Mouse (Mus musculus) myocyte (in vitro differentiated cells): Measurements from ENCODE around the gene Olfr1423. TPM values are rescaled to one million over a fixed set of nuclear protein-coding genes. Genes with fewer than 3 reads are reported as not detected.

Experiments used
- H3K27me3 ChIP-seq: one replicate; pipeline ENCODE4 v1.6.1; 2011; ENCODE audit not compliant: control insufficient read depth, insufficient read depth, insufficient read length
- H3K36me3 ChIP-seq: one replicate; pipeline ENCODE4 v1.6.1; 2011; ENCODE audit not compliant: control insufficient read depth, insufficient read depth
- H3K4me2 ChIP-seq: one replicate; pipeline ENCODE4 v1.6.1; 2011; ENCODE audit warnings: low read depth, control low read depth
- H3K4me3 ChIP-seq: one replicate; pipeline ENCODE4 v1.5.1; 2011; ENCODE audit warnings: mild to moderate bottlenecking, control low read depth, moderate library complexity
- H3K79me2 ChIP-seq: one replicate; pipeline ENCODE4 v1.6.1; 2011; ENCODE audit not compliant: control insufficient read depth, insufficient read depth
- H3ac ChIP-seq: one replicate; pipeline ENCODE4 v1.6.1; 2011; ENCODE audit not compliant: control insufficient read depth, insufficient read length
- CEBPB ChIP-seq: IDR thresholded peaks from 2 replicates; pipeline ENCODE4 v1.6.1; 2011; ENCODE audit warnings: mild to moderate bottlenecking, moderate library complexity; ENCODE audit not compliant: poor library complexity, insufficient read depth, severe bottlenecking
- E2F4 ChIP-seq: IDR thresholded peaks from one replicate; pipeline ENCODE4 v1.6.1; 2011; ENCODE audit warnings: mild to moderate bottlenecking, control low read depth, moderate library complexity; ENCODE audit not compliant: insufficient read depth
- MAX ChIP-seq: IDR thresholded peaks from one replicate; pipeline ENCODE4 v1.6.1; 2011; ENCODE audit warnings: low read depth, mild to moderate bottlenecking, control low read depth
- MYOD1 ChIP-seq, 3 experiments: IDR thresholded peaks; one replicate each; pipeline ENCODE4 v1.6.1; 2011; ENCODE audit warnings: control low read depth in 2 of 3, low read depth in 2 of 3, mild to moderate bottlenecking in 2 of 3, moderate library complexity in 1 of 3; ENCODE audit not compliant: insufficient read length in 2 of 3, control insufficient read depth in 1 of 3
- MYOG ChIP-seq, 3 experiments: IDR thresholded peaks; one replicate each; pipeline ENCODE4 v1.6.1; 2011; ENCODE audit warnings: control low read depth in 2 of 3, low read depth in 2 of 3, mild to moderate bottlenecking in 2 of 3; ENCODE audit not compliant: insufficient read length in 2 of 3, control insufficient read depth in 1 of 3, insufficient read depth in 1 of 3
- POLR2A ChIP-seq: IDR thresholded peaks from one replicate; pipeline ENCODE4 v1.6.1; 2011; ENCODE audit warnings: low read depth, mild to moderate bottlenecking, control low read depth, moderate library complexity; ENCODE audit not compliant: insufficient read length
- POLR2AphosphoS2 ChIP-seq: IDR thresholded peaks from one replicate; pipeline ENCODE4 v1.6.1; 2011; ENCODE audit warnings: low read depth, control low read depth; ENCODE audit not compliant: insufficient read length
- REST ChIP-seq: IDR thresholded peaks from one replicate; pipeline ENCODE4 v1.6.1; 2011; ENCODE audit warnings: mild to moderate bottlenecking, control low read depth, moderate library complexity; ENCODE audit not compliant: insufficient read depth, insufficient read length
- SRF ChIP-seq: IDR thresholded peaks from one replicate; pipeline ENCODE4 v1.6.1; 2011; ENCODE audit warnings: low read depth; ENCODE audit not compliant: control insufficient read depth, insufficient read length
- TCF12 ChIP-seq: IDR thresholded peaks from one replicate; pipeline ENCODE4 v1.6.1; 2011; ENCODE audit warnings: mild to moderate bottlenecking, control low read depth; ENCODE audit not compliant: poor library complexity, insufficient read depth, severe bottlenecking
- TCF3 ChIP-seq: IDR thresholded peaks from one replicate; pipeline ENCODE4 v1.6.1; 2011; ENCODE audit warnings: low read depth, control low read depth; ENCODE audit not compliant: insufficient read length
- USF1 ChIP-seq: IDR thresholded peaks from one replicate; pipeline ENCODE4 v1.6.1; 2011; ENCODE audit warnings: low read depth, mild to moderate bottlenecking, control low read depth, moderate library complexity
- polyA plus RNA-seq: library from polyadenylated mRNA; unstranded; fragments of >200 nt; fragmentation: generic; extraction: Trizol; gene quantifications from one replicate; pipeline ENCODE4 v1.2.1, GENCODE M21; 2012; ENCODE audit warnings: missing spikeins

Gene Olfr1423
- polyA plus RNA-seq, 1 experiment, result not detected

GRCm38 (mm10) chr19:12026606-12027005 is 14.5 kb downstream of the Olfr1423 start:
- Histone ChIP-seq H3K79me2 (no peaks in the 10 kb centered on the region), H3K4me2 (no peak overlapping the region), H3K36me3 (no peaks in the 10 kb centered on the region), H3K27me3 (no peaks in the 10 kb centered on the region), H3ac (no peak overlapping the region), H3K4me3 (no peak overlapping the region)
- TF ChIP-seq POLR2AphosphoS2 (no peak), REST (no peak), MYOG (IDR thresholded peaks at IDR 0.05; ENCODE audit: control insufficient read depth in 1 of 3, insufficient read depth in 1 of 3, insufficient read length in 2 of 3, low read depth in 2 of 3) (no peak), TCF3 (no peak)

- no peak overlapping the region for H3K4me3 ChIP-seq
These were observed 15.8 kb downstream of the Olfr1423 start for GRCm38 (mm10) chr19:12025333-12025732.

GRCm38 (mm10) chr19:12024149-12024548 is 17.0 kb downstream of the Olfr1423 start:
- no peak overlapping the region for H3K4me3 ChIP-seq
- H3K79me2 ChIP-seq, result no peaks in the 10 kb centered on the region
- no peaks in the 10 kb centered on the region for H3K27me3 ChIP-seq
- no peak overlapping the region for H3ac ChIP-seq
- H3K36me3 ChIP-seq, result no peaks in the 10 kb centered on the region
- H3K4me2 ChIP-seq, result no peak overlapping the region
- no peak for TF ChIP-seq MAX

More at GRCm38 (mm10) chr19:12025333-12025732, 15.8 kb downstream of the Olfr1423 start:
- no peaks in the 10 kb centered on the region for H3K27me3 ChIP-seq
- H3K4me2 ChIP-seq, result no peak overlapping the region
- no peak overlapping the region for H3ac ChIP-seq
- no peak for TF ChIP-seq MAX
- no peak for TF ChIP-seq SRF
- TF ChIP-seq E2F4, result no peak
- TF ChIP-seq REST, result no peak
- TF ChIP-seq MYOD1 (IDR thresholded peaks at IDR 0.05; ENCODE audit: control insufficient read depth in 1 of 3, insufficient read length in 2 of 3, low read depth in 2 of 3), result no peak
- TF ChIP-seq POLR2A, result no peak
- TF ChIP-seq TCF3, result no peak
- H3K79me2 ChIP-seq, result no peaks in the 10 kb centered on the region
- no peaks in the 10 kb centered on the region for H3K36me3 ChIP-seq

DNA sequence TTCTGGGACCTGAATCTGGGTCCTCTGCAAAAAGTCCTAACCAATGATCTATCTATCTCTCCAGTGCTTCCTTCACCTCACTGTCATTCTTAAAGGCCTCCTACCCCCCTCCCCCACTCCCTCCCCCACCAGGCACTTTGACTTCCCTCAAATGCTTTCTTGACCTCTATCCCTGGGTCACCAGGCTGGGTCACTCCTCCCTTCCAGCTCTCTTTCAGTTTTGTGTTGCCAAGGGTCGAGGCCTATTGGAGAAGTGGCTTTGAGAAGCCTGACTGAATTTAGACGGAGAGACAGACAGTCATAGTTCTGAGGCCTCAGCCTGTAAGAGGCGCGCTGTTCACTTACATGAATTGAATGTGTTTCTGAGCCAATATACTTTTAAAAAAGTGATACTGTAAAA is 24.9 kb downstream of the Olfr1423 start:
- no peaks in the 10 kb centered on the region for H3K79me2 ChIP-seq
- no peak for TF ChIP-seq POLR2AphosphoS2
- TF ChIP-seq USF1, result no peak
- no peak for TF ChIP-seq TCF3
- TF ChIP-seq POLR2A, result no peak
- TF ChIP-seq MAX, result no peak
- no peak for TF ChIP-seq REST
- TF ChIP-seq SRF, result no peak
- TF ChIP-seq MYOG (IDR thresholded peaks at IDR 0.05; ENCODE audit: control insufficient read depth in 1 of 3, insufficient read depth in 1 of 3, insufficient read length in 2 of 3, low read depth in 2 of 3), result no peak
- no peak for TF ChIP-seq MYOD1 (IDR thresholded peaks at IDR 0.05; ENCODE audit: control insufficient read depth in 1 of 3, insufficient read length in 2 of 3, low read depth in 2 of 3)
- H3K4me2 ChIP-seq, result no peak overlapping the region
- H3K36me3 ChIP-seq, result no peaks in the 10 kb centered on the region
- no peak overlapping the region for H3ac ChIP-seq
- H3K27me3 ChIP-seq, result no peaks in the 10 kb centered on the region
- no peak overlapping the region for H3K4me3 ChIP-seq

DNA sequence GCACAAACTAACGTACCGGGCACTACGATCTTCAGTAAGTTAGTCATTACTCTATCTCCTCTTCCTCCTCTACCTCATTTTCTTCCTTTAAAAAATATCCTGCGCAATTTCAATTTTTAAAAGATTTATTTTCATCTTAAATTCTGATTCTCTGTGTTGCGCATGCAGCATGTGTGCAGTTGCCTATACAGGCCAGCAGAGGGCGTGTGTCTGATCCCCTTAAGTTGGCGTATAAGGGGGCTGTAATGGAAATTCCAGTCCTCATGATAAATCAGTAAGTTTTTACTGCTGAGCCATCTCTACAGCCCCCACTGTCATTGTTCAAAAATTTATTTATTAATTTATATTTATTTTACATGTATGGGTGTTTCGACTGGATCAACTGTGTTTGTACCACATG is 25.4 kb downstream of the Olfr1423 start:
- no peak overlapping the region for H3ac ChIP-seq
- H3K4me3 ChIP-seq, result no peak overlapping the region
- no peaks in the 10 kb centered on the region for H3K27me3 ChIP-seq
- H3K79me2 ChIP-seq, result no peaks in the 10 kb centered on the region
- TF ChIP-seq MAX (no peak), TCF3 (no peak), POLR2AphosphoS2 (no peak), USF1 (no peak), MYOG (IDR thresholded peaks at IDR 0.05; ENCODE audit: control insufficient read depth in 1 of 3, insufficient read depth in 1 of 3, insufficient read length in 2 of 3, low read depth in 2 of 3) (no peak), CEBPB (no peak), MYOD1 (IDR thresholded peaks at IDR 0.05; ENCODE audit: control insufficient read depth in 1 of 3, insufficient read length in 2 of 3, low read depth in 2 of 3) (no peak), POLR2A (no peak), TCF12 (no peak)
- no peak overlapping the region for H3K4me2 ChIP-seq
- H3K36me3 ChIP-seq, result no peaks in the 10 kb centered on the region

GRCm38 (mm10) chr19:12013228-12013627 is 27.9 kb downstream of the Olfr1423 start:
- Histone ChIP-seq H3K4me2 (peak overlapping the region; percentile 60), H3K36me3 (no peaks in the 10 kb centered on the region), H3ac (no peak overlapping the region), H3K4me3 (peak overlapping the region; percentile 74), H3K27me3 (no peaks in the 10 kb centered on the region), H3K79me2 (no peaks in the 10 kb centered on the region)
- TF ChIP-seq SRF (no peak), TCF3 (no peak), REST (no peak), E2F4 (no peak), MYOG (IDR thresholded peaks at IDR 0.05; ENCODE audit: control insufficient read depth in 1 of 3, insufficient read depth in 1 of 3, insufficient read length in 2 of 3, low read depth in 2 of 3) (no peak), MAX (no peak), USF1 (peak; percentile 84), MYOD1 (IDR thresholded peaks at IDR 0.05; ENCODE audit: control insufficient read depth in 1 of 3, insufficient read length in 2 of 3, low read depth in 2 of 3) (no peak), CEBPB (no peak), POLR2AphosphoS2 (peak; percentile 59), TCF12 (no peak), POLR2A (peak; percentile 40)
